Mouse (Mus musculus): Measurements from ENCODE around the gene Vil1. TPM values are rescaled to one million over a fixed set of nuclear protein-coding genes. Genes with fewer than 3 reads are reported as not detected.
"Not testable (repeated sequence)": the region's sequence is repeated elsewhere in the genome, so short reads cannot be mapped to it uniquely, and the experiment has no call there.

Gene Vil1
- total RNA-seq, 1 experiment from 2014 or later = 1.6 TPM

GRCm38 (mm10) chr1:74387386-74387988, 21.7 kb upstream of the Vil1 start:
- no peak for DNase-seq

DNA sequence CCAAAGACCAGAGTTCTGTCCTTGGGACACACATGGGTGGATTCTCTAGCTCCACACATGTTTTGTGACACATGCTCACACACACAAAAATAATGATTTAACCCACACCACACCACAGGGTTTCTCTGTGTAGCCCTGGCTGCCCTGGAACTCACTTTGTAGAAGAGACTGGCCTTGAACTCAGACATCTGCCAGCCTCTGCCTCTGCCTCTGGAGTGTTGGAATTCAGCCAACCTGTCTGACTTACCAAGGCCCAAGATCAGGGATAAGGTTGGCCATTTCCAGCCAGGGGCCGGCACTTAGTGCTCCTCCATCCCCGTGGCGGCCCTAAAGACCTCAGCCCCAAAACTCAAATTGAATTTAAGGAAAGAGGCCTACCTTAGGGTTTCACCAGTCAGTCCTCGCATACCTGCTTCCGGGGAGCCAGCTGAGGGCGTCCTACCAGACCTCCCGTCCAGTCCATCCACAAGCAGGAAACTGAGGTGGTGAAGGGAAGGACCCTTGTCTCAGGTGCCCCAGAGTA, 20.7 kb upstream of the Vil1 start:
- DNase-seq = no peak

DNA sequence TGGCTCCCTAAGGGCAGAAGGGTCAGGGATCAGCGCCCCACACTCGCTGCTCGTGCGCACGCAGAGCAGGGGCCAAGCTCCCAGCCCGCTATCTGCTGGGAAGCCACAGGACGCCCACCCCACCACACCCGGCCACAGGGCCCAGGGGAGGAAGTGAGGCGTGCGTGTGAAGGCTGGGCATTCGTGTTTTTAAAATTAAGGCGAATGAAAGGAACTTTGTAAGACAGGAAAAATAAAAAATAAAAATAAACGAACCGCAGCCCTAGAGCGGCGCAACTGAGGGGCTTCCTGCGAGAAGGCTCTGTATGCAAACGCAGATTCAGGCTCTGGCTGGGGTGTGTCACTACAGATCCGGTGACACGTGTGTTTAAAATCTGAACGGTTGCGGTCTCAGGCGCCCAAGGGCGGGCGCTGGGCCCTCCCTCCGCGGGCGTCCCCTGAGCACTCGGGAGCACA, 19.3 kb upstream of the Vil1 start:
- peak; percentile 58 for DNase-seq

- DNase-seq = peak; percentile 64
Observed at GRCm38 (mm10) chr1:74390287-74390906, 18.8 kb upstream of the Vil1 start.

DNA sequence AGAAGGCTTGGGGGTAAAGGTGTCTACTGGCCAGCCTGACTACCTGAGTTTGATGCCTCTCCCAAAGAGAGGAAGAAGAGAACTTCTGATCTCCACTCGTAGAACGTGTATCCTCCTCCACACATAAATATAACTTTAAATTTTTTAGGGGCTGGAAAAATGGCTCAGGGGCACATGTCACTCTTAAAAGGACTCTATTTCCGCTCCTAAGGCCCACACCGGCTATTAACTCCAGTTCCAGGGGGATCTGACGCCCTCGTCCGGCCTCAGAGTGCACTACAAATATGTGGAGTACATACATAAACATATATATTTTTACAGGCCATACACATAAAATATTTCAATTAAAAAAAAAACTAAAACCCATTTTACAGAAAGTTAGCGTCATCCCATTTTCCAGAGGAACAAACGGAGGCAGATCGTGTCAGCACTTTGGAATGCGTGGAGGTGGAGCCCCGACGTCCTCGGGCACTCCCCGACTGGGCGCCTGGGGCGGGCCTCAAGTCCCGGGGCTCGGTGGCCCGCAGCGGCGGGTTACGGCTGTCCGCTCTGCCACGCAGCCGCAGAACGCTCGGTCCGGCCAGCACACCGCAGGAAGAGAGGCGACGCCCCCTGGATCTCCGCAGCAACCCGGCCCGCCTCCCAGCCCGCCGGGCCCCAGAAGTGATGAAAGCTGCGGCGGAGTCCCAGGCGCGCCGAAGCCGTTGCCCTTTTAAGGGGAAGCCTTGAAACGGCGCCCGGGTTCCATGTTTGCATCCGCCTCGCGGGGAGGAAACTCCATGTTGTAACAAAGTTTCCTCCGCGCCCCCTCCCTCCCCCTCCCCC, 18.0 kb upstream of the Vil1 start, which contains the start of gene Ctdsp1:
Gene Ctdsp1 (plus strand): TSS at position 586 of the 825 bp plus-strand sequence.
- DNase-seq = peak; percentile 97

DNA sequence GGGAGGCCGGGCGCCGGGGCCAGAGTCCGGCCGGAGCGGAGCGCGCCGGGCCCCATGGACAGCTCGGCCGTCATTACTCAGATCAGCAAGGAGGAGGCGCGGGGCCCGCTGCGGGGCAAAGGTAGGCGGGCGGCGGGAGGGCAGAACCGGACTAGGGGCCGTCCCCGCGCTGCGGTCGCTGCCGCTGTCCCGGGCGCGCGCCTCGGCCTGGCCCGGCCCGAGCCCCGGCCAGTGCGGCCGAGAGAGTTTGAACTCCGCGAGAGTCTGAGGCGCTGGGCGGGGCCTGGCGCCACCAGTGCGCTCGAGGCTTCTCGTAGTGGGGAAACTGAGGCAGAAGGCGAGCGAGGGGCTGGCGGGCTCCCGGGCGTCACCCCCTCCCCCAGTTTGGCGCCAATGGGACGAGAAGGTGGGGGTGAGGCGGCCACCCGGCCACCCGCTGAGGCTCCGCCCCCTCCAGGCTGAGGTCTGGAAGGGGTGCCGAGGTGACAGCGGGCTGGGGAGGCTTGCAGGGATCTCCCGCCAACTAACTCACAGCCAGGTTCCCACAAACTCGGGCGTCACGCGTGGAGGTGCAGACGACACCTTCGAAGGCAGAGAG, 17.2 kb upstream of the Vil1 start:
- DNase-seq = peak; percentile 87

DNA sequence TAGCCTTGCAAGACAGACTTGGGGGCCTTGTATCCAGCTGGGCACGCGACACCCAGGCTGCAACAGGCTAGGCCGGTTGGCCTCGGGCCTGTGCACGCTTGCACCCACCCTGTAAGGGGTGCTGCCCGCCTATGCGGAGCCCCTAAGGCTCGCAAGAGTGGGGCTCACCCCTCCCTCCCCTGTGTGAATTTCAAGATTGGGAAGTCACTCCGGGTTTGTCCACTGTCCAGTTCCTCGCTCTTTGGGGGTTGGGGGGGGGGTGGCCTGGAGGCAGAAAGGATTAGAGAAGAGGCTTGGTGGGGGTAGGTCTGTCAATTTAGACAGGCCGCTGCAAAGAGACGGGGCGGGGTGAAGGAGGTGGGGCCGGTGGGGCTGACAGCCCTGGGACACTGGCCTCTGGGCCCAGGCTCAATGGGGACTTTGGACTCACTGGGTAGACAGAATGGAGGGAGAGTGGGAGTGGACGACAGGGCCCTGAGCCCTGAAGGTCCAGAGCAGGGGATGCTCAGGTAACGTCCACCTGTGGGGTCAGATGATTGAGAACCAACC, 16.7 kb upstream of the Vil1 start:
- DNase-seq = peak; percentile 36

DNA sequence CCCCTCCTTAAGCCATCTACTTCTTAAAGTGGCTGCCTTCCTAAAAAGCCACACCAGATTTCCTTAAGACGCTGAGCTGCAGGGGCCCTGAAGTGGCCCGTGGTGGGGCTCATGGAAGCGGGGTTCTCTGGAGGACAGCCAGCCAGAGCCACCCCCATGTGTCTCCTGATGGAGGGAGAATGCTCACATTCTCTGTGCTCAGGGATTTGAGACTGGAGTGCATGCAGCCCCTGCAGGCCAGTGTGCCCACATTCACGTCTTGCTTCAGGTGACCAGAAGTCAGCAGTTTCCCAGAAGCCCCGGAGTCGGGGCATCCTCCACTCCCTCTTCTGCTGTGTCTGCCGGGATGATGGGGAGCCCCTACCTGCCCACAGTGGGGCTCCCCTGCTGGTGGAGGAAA, 16.2 kb upstream of the Vil1 start:
- DNase-seq = no peak

DNA sequence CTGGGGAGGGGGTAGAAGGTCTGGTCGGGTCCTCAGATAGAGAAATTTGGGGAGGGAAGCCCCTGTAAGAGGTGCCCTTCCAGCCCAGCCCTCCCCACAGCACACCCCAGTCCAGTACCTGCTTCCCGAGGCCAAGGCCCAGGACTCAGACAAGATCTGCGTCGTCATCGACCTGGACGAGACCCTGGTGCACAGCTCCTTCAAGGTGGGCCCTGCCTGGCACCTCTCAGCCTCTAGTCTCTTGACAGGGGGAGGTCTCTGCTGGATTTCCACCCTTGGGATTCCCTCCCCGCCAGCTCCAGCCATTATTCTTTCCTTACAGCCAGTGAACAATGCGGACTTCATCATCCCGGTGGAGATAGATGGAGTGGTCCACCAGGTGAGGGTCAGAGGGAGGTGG, 15.5 kb upstream of the Vil1 start:
- no peak for DNase-seq

GRCm38 (mm10) chr1:74394311-74394710, 14.9 kb upstream of the Vil1 start:
- no peak for DNase-seq

- DNase-seq = no peak
Observed at GRCm38 (mm10) chr1:74394858-74395257, 14.3 kb upstream of the Vil1 start.

GRCm38 (mm10) chr1:74395290-74395689, 13.9 kb upstream of the Vil1 start:
- DNase-seq = no peak

- not testable (repeated sequence) for DNase-seq
Observed at GRCm38 (mm10) chr1:74396456-74397222, 12.5 kb upstream of the Vil1 start.

GRCm38 (mm10) chr1:74397268-74397918, 11.8 kb upstream of the Vil1 start:
- DNase-seq = peak; percentile 99

DNA sequence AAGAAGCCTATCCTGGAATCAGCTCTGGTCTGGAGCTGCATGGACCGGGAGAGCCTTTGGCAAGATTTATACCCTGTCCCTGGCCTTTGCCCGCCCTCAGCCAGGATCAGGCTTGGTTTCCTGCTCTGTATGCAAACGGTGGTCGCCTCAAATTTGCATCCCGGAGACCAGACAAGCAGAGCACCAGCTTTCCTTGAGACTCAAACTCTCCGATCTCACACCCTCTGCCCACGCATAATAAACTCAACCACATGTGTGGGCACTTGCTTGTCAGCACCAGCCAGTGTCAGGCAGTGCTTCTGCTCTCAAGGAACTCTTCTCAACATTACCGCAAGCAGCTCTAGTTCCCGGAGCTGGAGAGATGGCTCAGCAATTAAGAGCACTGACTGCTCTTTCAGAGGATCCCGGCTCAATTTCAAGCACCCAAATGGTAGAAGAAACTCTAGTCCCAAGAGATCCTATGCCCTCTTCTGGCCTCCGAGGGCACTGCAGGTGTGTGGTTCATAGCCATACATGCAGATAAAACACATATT, 11.2 kb upstream of the Vil1 start:
- DNase-seq = peak; percentile 70

- DNase-seq = no peak
Observed at GRCm38 (mm10) chr1:74400531-74400930, 8.6 kb upstream of the Vil1 start.

GRCm38 (mm10) chr1:74401015-74401702, 8.0 kb upstream of the Vil1 start:
- no peak for DNase-seq

GRCm38 (mm10) chr1:74404206-74404605, 5.0 kb upstream of the Vil1 start:
- no peak for DNase-seq

GRCm38 (mm10) chr1:74411753-74412325, 2.7 kb downstream of the Vil1 start:
- peak; percentile 35 for DNase-seq

DNA sequence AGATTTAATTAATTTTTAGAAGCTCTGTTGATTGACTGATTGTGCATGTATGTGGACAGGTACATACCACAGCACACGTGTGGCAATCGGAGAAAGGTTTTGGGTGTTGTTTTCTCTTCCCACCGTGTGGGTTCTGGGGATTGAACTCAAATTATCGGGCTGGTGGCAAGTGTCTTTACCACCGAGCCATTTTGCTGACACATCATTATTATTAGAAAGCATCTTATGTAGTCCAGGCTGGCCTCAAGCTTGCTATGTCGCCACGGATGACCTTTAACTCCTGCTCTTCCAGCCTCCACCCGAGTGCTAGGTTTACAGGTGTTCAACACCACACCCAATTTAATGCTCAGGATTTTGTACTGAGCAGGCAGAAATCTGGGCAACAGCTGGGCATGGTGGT, 3.5 kb downstream of the Vil1 start:
- DNase-seq = no peak

All from adrenal gland, postnatal 25 days (tissue).